In genomic region chr11:50265931-50266330, GRCm38 (mm10) we compare ENCODE assay signal across 14 mouse cellular contexts. TPM values are rescaled to one million over a fixed set of nuclear protein-coding genes. Genes with fewer than 3 reads are reported as not detected.
DNase-seq lines count a peak whose midpoint lies in the region; ATAC-seq and TF ChIP-seq lines count a peak whose summit lies in the region.
"Had no signal": no experiment of that assay in that cellular context is flagged by ENCODE, and none has a peak within 500 bp of the region (broad histone marks: within the 10 kb centered on the region; RNA-seq: fewer than 3 reads in every experiment).

No protein-coding gene starts in this region.

- no peak for TF ChIP-seq CTCF in midbrain, postnatal 0 days (IDR thresholded peaks at IDR 0.05)

- no peak overlapping the region for H3K4me3 ChIP-seq in midbrain, embryonic 15.5 days
- no peak overlapping the region for H3K4me3 ChIP-seq in midbrain, postnatal 0 days (ENCODE audit: low read depth, low read length)
- H3K4me3 ChIP-seq: limb, embryonic 10.5 days; lung, embryonic 15.5 days; midbrain, embryonic 13.5 days; neural tube, embryonic 13.5 days had no signal

- H3K4me1 ChIP-seq in midbrain, embryonic 15.5 days, result no peaks in the 10 kb centered on the region
- H3K4me1 ChIP-seq in midbrain, postnatal 0 days (ENCODE audit: insufficient read depth, low read length), result no peaks in the 10 kb centered on the region
- H3K4me1 ChIP-seq: limb, embryonic 10.5 days; lung, embryonic 15.5 days; midbrain, embryonic 13.5 days; neural tube, embryonic 13.5 days had no signal

- H3K9ac ChIP-seq in midbrain, embryonic 15.5 days, result no peak overlapping the region
- H3K9ac ChIP-seq in midbrain, postnatal 0 days (replicated peaks; ENCODE audit: low read length, poor library complexity, severe bottlenecking), result no peak overlapping the region
- H3K9ac ChIP-seq: lung, embryonic 15.5 days; midbrain, embryonic 13.5 days; neural tube, embryonic 13.5 days had no signal

- peak; percentile 36; the same call in 1 of the 2 replicates for ATAC-seq in frontal cortex, adult (ENCODE audit: low TSS enrichment)
- no peak for ATAC-seq in midbrain, embryonic 15.5 days (replicated peaks)
- ATAC-seq in midbrain, postnatal 0 days (ENCODE audit: low FRiP score), result no peak
- ATAC-seq: inflammation-experienced regulatory T-cells, adult 6 months; midbrain, embryonic 13.5 days had no signal

- peaks cover 43% of the 10 kb centered on the region for H3K36me3 ChIP-seq in midbrain, embryonic 15.5 days (replicated peaks)
- H3K36me3 ChIP-seq in midbrain, postnatal 0 days (ENCODE audit: insufficient read depth, low read length), result peaks cover 40% of the 10 kb centered on the region

- no peak overlapping the region for H3K4me2 ChIP-seq in midbrain, embryonic 15.5 days
- H3K4me2 ChIP-seq in midbrain, postnatal 0 days (ENCODE audit: low read depth, low read length, poor library complexity, severe bottlenecking), result no peak overlapping the region
- H3K4me2 ChIP-seq: lung, embryonic 15.5 days; midbrain, embryonic 13.5 days; neural tube, embryonic 13.5 days had no signal

- WGBS in midbrain, embryonic 15.5 days, result 94% methylated on average over 8 of the region's 8 CpGs
- 89% methylated on average over 8 of the region's 8 CpGs for WGBS in midbrain, postnatal 0 days

- no peak overlapping the region for H3K27ac ChIP-seq in midbrain, embryonic 15.5 days
- H3K27ac ChIP-seq in midbrain, postnatal 0 days (ENCODE audit: low read depth, low read length), result no peak overlapping the region
- H3K27ac ChIP-seq: limb, embryonic 10.5 days; lung, embryonic 15.5 days; midbrain, embryonic 13.5 days; neural tube, embryonic 13.5 days had no signal

- no peaks in the 10 kb centered on the region for H3K27me3 ChIP-seq in midbrain, embryonic 15.5 days (replicated peaks)
- H3K27me3 ChIP-seq in midbrain, postnatal 0 days (ENCODE audit: insufficient read depth, low read length), result no peaks in the 10 kb centered on the region
- H3K27me3 ChIP-seq: lung, embryonic 15.5 days; midbrain, embryonic 13.5 days; neural tube, embryonic 13.5 days had no signal

- no peak for DNase-seq in frontal cortex, postnatal 14 days (ENCODE audit: low spot score in 2 of 2)
- DNase-seq in ovary, postnatal 36 days (ENCODE audit: low spot score), result peak; percentile 31
- no peak for DNase-seq in ovary, postnatal 10 days (ENCODE audit: low spot score)
- DNase-seq in kidney, postnatal 10 days, result peak; percentile 78
- DNase-seq in midbrain, postnatal 0 days (ENCODE audit: low spot score), result no peak
- no peak for DNase-seq in embryo, embryonic 9.5 days (ENCODE audit: extremely low spot score)
- DNase-seq: embryo, embryonic 11 days had no signal

- no peaks in the 10 kb centered on the region for H3K9me3 ChIP-seq in midbrain, embryonic 15.5 days
- no peaks in the 10 kb centered on the region for H3K9me3 ChIP-seq in midbrain, postnatal 0 days (ENCODE audit: low read length)
- H3K9me3 ChIP-seq: limb, embryonic 10.5 days; lung, embryonic 15.5 days; midbrain, embryonic 13.5 days; neural tube, embryonic 13.5 days had no signal

RNA-seq across cellular contexts. Expression of gene Maml1, which starts 26.2 kb away (rescaled TPM):
- 3.8 and 4.1 TPM in 2 replicates for polyA plus RNA-seq in midbrain, embryonic 15.5 days (2015; fragmentation: Nextera tagmentation; extraction: Ambion mirVana)
- total RNA-seq in midbrain, postnatal 0 days (2014; rRNA removed), result 12.5 and 12.8 TPM in 2 replicates
- polyA plus RNA-seq in midbrain, postnatal 0 days (2015; fragmentation: Nextera tagmentation; extraction: Ambion mirVana), result 1.5 and 1.6 TPM in 2 replicates

RNA-seq across cellular contexts. Expression of gene Ltc4s, which starts 27.5 kb away (rescaled TPM):
- polyA plus RNA-seq in midbrain, embryonic 15.5 days (2015; fragmentation: Nextera tagmentation; extraction: Ambion mirVana), result 1.9 and 2.3 TPM in 2 replicates
- total RNA-seq in midbrain, postnatal 0 days (2014; rRNA removed), result 3.5 and 21.3 TPM in 2 replicates
- 5.3 and 6.0 TPM in 2 replicates for polyA plus RNA-seq in midbrain, postnatal 0 days (2015; fragmentation: Nextera tagmentation; extraction: Ambion mirVana)
- polyA plus RNA-seq: inflammation-experienced regulatory T-cells, adult 6 months had no signal

RNA-seq across cellular contexts. Expression of gene Mgat4b, which starts 55.2 kb away (rescaled TPM):
- polyA plus RNA-seq in midbrain, embryonic 15.5 days (2015; fragmentation: Nextera tagmentation; extraction: Ambion mirVana), result 54.6 and 57.9 TPM in 2 replicates
- 115 and 152 TPM in 2 replicates for total RNA-seq in midbrain, postnatal 0 days (2014; rRNA removed)
- polyA plus RNA-seq in midbrain, postnatal 0 days (2015; fragmentation: Nextera tagmentation; extraction: Ambion mirVana), result 77.3 and 77.9 TPM in 2 replicates

RNA-seq across cellular contexts. Expression of gene Sqstm1, which starts 55.3 kb away (rescaled TPM):
- 392 and 438 TPM in 2 replicates for polyA plus RNA-seq in midbrain, embryonic 15.5 days (2015; fragmentation: Nextera tagmentation; extraction: Ambion mirVana)
- total RNA-seq in midbrain, postnatal 0 days (2014; rRNA removed), result 314 and 335 TPM in 2 replicates
- polyA plus RNA-seq in midbrain, postnatal 0 days (2015; fragmentation: Nextera tagmentation; extraction: Ambion mirVana), result 455 and 484 TPM in 2 replicates

RNA-seq across cellular contexts. Expression of gene Canx, which starts 59.5 kb away (rescaled TPM):
- 258 and 266 TPM in 2 replicates for polyA plus RNA-seq in midbrain, embryonic 15.5 days (2015; fragmentation: Nextera tagmentation; extraction: Ambion mirVana)
- 227 and 275 TPM in 2 replicates for total RNA-seq in midbrain, postnatal 0 days (2014; rRNA removed)
- polyA plus RNA-seq in midbrain, postnatal 0 days (2015; fragmentation: Nextera tagmentation; extraction: Ambion mirVana), result 235 and 244 TPM in 2 replicates

Comparison
In these comparisons a context has a peak if more than half of its experiments do, and no peak if none do; other contexts are left out.
1. DNase-seq: peak in ovary, postnatal 36 days (single experiment) and kidney, postnatal 10 days (single experiment); none in frontal cortex, postnatal 14 days (0 of 2), ovary, postnatal 10 days (single experiment), midbrain, postnatal 0 days (single experiment) and embryo, embryonic 9.5 days (single experiment).